Mouse (Mus musculus): ENCODE data around the gene Atp8b4. TPM values are rescaled to one million over a fixed set of nuclear protein-coding genes. Genes with fewer than 3 reads are reported as not detected.
A peak's percentile ranks its signal among the peaks of the same experiment; 100 is the strongest.

The Atp8b4 gene
- polyA plus RNA-seq, 1 experiment from 2014 or later = 0.19 TPM

- 83% methylated on average over 14 of the region's 14 CpGs for WGBS
- no peaks in the 10 kb centered on the region for H3K4me1 ChIP-seq (replicated peaks)
- H3K27ac ChIP-seq = no peak overlapping the region
- H3K36me3 ChIP-seq = no peaks in the 10 kb centered on the region
- no peaks in the 10 kb centered on the region for H3K27me3 ChIP-seq
- H3K9me3 ChIP-seq = no peaks in the 10 kb centered on the region
- no peak overlapping the region for H3K4me3 ChIP-seq
- no peak overlapping the region for H3K9ac ChIP-seq
- H3K4me2 ChIP-seq = no peak overlapping the region
- ATAC-seq (ENCODE audit: low FRiP score) = no peak
Measured at GRCm38 (mm10) chr2:126363745-126364725, 136.4 kb downstream of the Atp8b4 start.

- Histone ChIP-seq H3K27ac (no peak overlapping the region), H3K4me2 (no peak overlapping the region), H3K4me3 (no peak overlapping the region), H3K9me3 (no peaks in the 10 kb centered on the region), H3K36me3 (no peaks in the 10 kb centered on the region), H3K4me1 (replicated peaks) (no peaks in the 10 kb centered on the region), H3K9ac (no peak overlapping the region), H3K27me3 (no peaks in the 10 kb centered on the region)
- peak; percentile 74; the same call in 1 of the 2 replicates for ATAC-seq (ENCODE audit: low FRiP score)
- 58% methylated on average over 7 of the region's 7 CpGs for WGBS
Measured at GRCm38 (mm10) chr2:126363050-126363744, 137.3 kb downstream of the Atp8b4 start.

GRCm38 (mm10) chr2:126361131-126361810, 139.2 kb downstream of the Atp8b4 start:
- no peak overlapping the region for H3K27ac ChIP-seq
- no peak for ATAC-seq (ENCODE audit: low FRiP score)
- no peaks in the 10 kb centered on the region for H3K27me3 ChIP-seq
- H3K36me3 ChIP-seq = no peaks in the 10 kb centered on the region
- H3K9ac ChIP-seq = no peak overlapping the region
- no peak overlapping the region for H3K4me3 ChIP-seq
- no peaks in the 10 kb centered on the region for H3K9me3 ChIP-seq
- H3K4me2 ChIP-seq = no peak overlapping the region
- H3K4me1 ChIP-seq (replicated peaks) = no peaks in the 10 kb centered on the region
- WGBS = 66% methylated on average over 21 of the region's 21 CpGs

GRCm38 (mm10) chr2:126360688-126361087, 139.8 kb downstream of the Atp8b4 start:
- Histone ChIP-seq H3K27me3 (no peaks in the 10 kb centered on the region), H3K9me3 (no peaks in the 10 kb centered on the region), H3K4me2 (no peak overlapping the region), H3K9ac (no peak overlapping the region), H3K36me3 (no peaks in the 10 kb centered on the region), H3K4me3 (no peak overlapping the region), H3K27ac (no peak overlapping the region), H3K4me1 (replicated peaks) (no peaks in the 10 kb centered on the region)
- ATAC-seq (ENCODE audit: low FRiP score) = no peak
- WGBS = 55% methylated on average over 6 of the region's 6 CpGs

- ATAC-seq (ENCODE audit: low FRiP score) = no peak
- Histone ChIP-seq H3K36me3 (no peaks in the 10 kb centered on the region), H3K27ac (no peak overlapping the region), H3K4me1 (replicated peaks) (no peaks in the 10 kb centered on the region), H3K4me2 (no peak overlapping the region), H3K9me3 (no peaks in the 10 kb centered on the region), H3K9ac (no peak overlapping the region), H3K4me3 (no peak overlapping the region), H3K27me3 (no peaks in the 10 kb centered on the region)
- WGBS = 87% methylated on average over 3 of the region's 3 CpGs
Measured at GRCm38 (mm10) chr2:126359965-126360364, 140.5 kb downstream of the Atp8b4 start.

GRCm38 (mm10) chr2:126359278-126359677, 141.2 kb downstream of the Atp8b4 start:
- no peak overlapping the region for H3K4me3 ChIP-seq
- H3K27ac ChIP-seq = no peak overlapping the region
- H3K9ac ChIP-seq = no peak overlapping the region
- no peaks in the 10 kb centered on the region for H3K36me3 ChIP-seq
- 91% methylated on average over 1 of the region's 1 CpGs for WGBS
- no peaks in the 10 kb centered on the region for H3K9me3 ChIP-seq
- no peak overlapping the region for H3K4me2 ChIP-seq
- ATAC-seq (ENCODE audit: low FRiP score) = no peak
- H3K27me3 ChIP-seq = no peaks in the 10 kb centered on the region
- H3K4me1 ChIP-seq (replicated peaks) = no peaks in the 10 kb centered on the region

- no peaks in the 10 kb centered on the region for H3K9me3 ChIP-seq
- H3K27ac ChIP-seq = no peak overlapping the region
- 91% methylated on average over 5 of the region's 5 CpGs for WGBS
- H3K9ac ChIP-seq = no peak overlapping the region
- no peak overlapping the region for H3K4me3 ChIP-seq
- no peaks in the 10 kb centered on the region for H3K36me3 ChIP-seq
- no peak for ATAC-seq (ENCODE audit: low FRiP score)
- no peaks in the 10 kb centered on the region for H3K4me1 ChIP-seq (replicated peaks)
- no peak overlapping the region for H3K4me2 ChIP-seq
- H3K27me3 ChIP-seq = no peaks in the 10 kb centered on the region
Measured at GRCm38 (mm10) chr2:126358741-126359140, 141.7 kb downstream of the Atp8b4 start.

- Histone ChIP-seq H3K4me3 (no peak overlapping the region), H3K4me1 (replicated peaks) (no peaks in the 10 kb centered on the region), H3K27me3 (no peaks in the 10 kb centered on the region), H3K36me3 (no peaks in the 10 kb centered on the region), H3K27ac (no peak overlapping the region), H3K4me2 (no peak overlapping the region), H3K9me3 (no peaks in the 10 kb centered on the region), H3K9ac (no peak overlapping the region)
- no peak for ATAC-seq (ENCODE audit: low FRiP score)
- WGBS = 96% methylated on average over 2 of the region's 2 CpGs
Measured at GRCm38 (mm10) chr2:126355259-126355658, 145.2 kb downstream of the Atp8b4 start.

- Histone ChIP-seq H3K4me2 (no peak overlapping the region), H3K4me3 (no peak overlapping the region), H3K27me3 (no peaks in the 10 kb centered on the region), H3K9me3 (no peaks in the 10 kb centered on the region), H3K36me3 (no peaks in the 10 kb centered on the region), H3K9ac (no peak overlapping the region), H3K27ac (no peak overlapping the region), H3K4me1 (replicated peaks) (no peaks in the 10 kb centered on the region)
- ATAC-seq (ENCODE audit: low FRiP score) = no peak
- 83% methylated on average over 1 of the region's 1 CpGs for WGBS
Measured at GRCm38 (mm10) chr2:126351811-126352210, 148.7 kb downstream of the Atp8b4 start.

GRCm38 (mm10) chr2:126343026-126343593, 157.4 kb downstream of the Atp8b4 start:
- H3K4me3 ChIP-seq = no peak overlapping the region
- WGBS = 80% methylated on average over 3 of the region's 3 CpGs

GRCm38 (mm10) chr2:126341521-126341920, 159.0 kb downstream of the Atp8b4 start:
- Histone ChIP-seq H3K9ac (no peak overlapping the region), H3K4me1 (replicated peaks) (no peaks in the 10 kb centered on the region), H3K9me3 (no peaks in the 10 kb centered on the region), H3K27ac (no peak overlapping the region), H3K4me3 (no peak overlapping the region), H3K4me2 (no peak overlapping the region), H3K36me3 (no peaks in the 10 kb centered on the region), H3K27me3 (no peaks in the 10 kb centered on the region)
- ATAC-seq (ENCODE audit: low FRiP score) = no peak
- 94% methylated on average over 8 of the region's 8 CpGs for WGBS

More at GRCm38 (mm10) chr2:126343026-126343593, 157.4 kb downstream of the Atp8b4 start:
- no peak overlapping the region for H3K9ac ChIP-seq
- H3K4me2 ChIP-seq = no peak overlapping the region
- no peaks in the 10 kb centered on the region for H3K4me1 ChIP-seq (replicated peaks)
- no peaks in the 10 kb centered on the region for H3K27me3 ChIP-seq
- no peaks in the 10 kb centered on the region for H3K36me3 ChIP-seq
- H3K27ac ChIP-seq = no peak overlapping the region
- no peak for ATAC-seq (ENCODE audit: low FRiP score)
- H3K9me3 ChIP-seq = no peaks in the 10 kb centered on the region

- ATAC-seq (ENCODE audit: low FRiP score) = no peak
- no peak overlapping the region for H3K9ac ChIP-seq
- no peak overlapping the region for H3K4me2 ChIP-seq
- H3K36me3 ChIP-seq = no peaks in the 10 kb centered on the region
- no peaks in the 10 kb centered on the region for H3K9me3 ChIP-seq
- H3K4me3 ChIP-seq = no peak overlapping the region
- H3K27ac ChIP-seq = no peak overlapping the region
- 90% methylated on average over 7 of the region's 7 CpGs for WGBS
- H3K27me3 ChIP-seq = no peaks in the 10 kb centered on the region
- no peaks in the 10 kb centered on the region for H3K4me1 ChIP-seq (replicated peaks)
Measured at GRCm38 (mm10) chr2:126340201-126340600, 160.3 kb downstream of the Atp8b4 start.

Data from hindbrain, embryonic 13.5 days (tissue).